Mouse (Mus musculus): ENCODE data around the gene Syngap1.

Syngap1 gene

GRCm38 (mm10) chr17:26994410-26994809 is 53.4 kb downstream of the Syngap1 start:
- DNase-seq (ENCODE audit: low spot score) = no peak

GRCm38 (mm10) chr17:26995006-26995405 is 54.0 kb downstream of the Syngap1 start:
- no peak for DNase-seq (ENCODE audit: low spot score)

- DNase-seq (ENCODE audit: low spot score) = no peak
These were observed 54.5 kb downstream of the Syngap1 start for GRCm38 (mm10) chr17:26995562-26995961.

- DNase-seq (ENCODE audit: low spot score) = no peak
These were observed 56.6 kb downstream of the Syngap1 start for GRCm38 (mm10) chr17:26997661-26998060.

GRCm38 (mm10) chr17:26998283-26998682 is 57.2 kb downstream of the Syngap1 start:
- no peak for DNase-seq (ENCODE audit: low spot score)

GRCm38 (mm10) chr17:26999996-27000395 is 58.9 kb downstream of the Syngap1 start:
- DNase-seq (ENCODE audit: low spot score) = no peak

GRCm38 (mm10) chr17:27001151-27001550 is 60.1 kb downstream of the Syngap1 start:
- no peak for DNase-seq (ENCODE audit: low spot score)

GRCm38 (mm10) chr17:27001889-27002288 is 60.8 kb downstream of the Syngap1 start:
- no peak for DNase-seq (ENCODE audit: low spot score)

- no peak for DNase-seq (ENCODE audit: low spot score)
These were observed 63.4 kb downstream of the Syngap1 start for GRCm38 (mm10) chr17:27004431-27004830.

GRCm38 (mm10) chr17:27004903-27005485 is 63.9 kb downstream of the Syngap1 start:
- DNase-seq (ENCODE audit: low spot score) = no peak

GRCm38 (mm10) chr17:27005644-27006043 is 64.6 kb downstream of the Syngap1 start:
- DNase-seq (ENCODE audit: low spot score) = no peak

GRCm38 (mm10) chr17:27008277-27008676 is 67.2 kb downstream of the Syngap1 start:
- no peak for DNase-seq (ENCODE audit: low spot score)

- no peak for DNase-seq (ENCODE audit: low spot score)
These were observed 70.1 kb downstream of the Syngap1 start for GRCm38 (mm10) chr17:27011167-27011566.

- DNase-seq (ENCODE audit: low spot score) = no peak
These were observed 71.1 kb downstream of the Syngap1 start for GRCm38 (mm10) chr17:27011998-27012672.

GRCm38 (mm10) chr17:27012909-27013308 is 71.9 kb downstream of the Syngap1 start:
- no peak for DNase-seq (ENCODE audit: low spot score)

- no peak for DNase-seq (ENCODE audit: low spot score)
These were observed 76.8 kb downstream of the Syngap1 start for GRCm38 (mm10) chr17:27017564-27018499.

GRCm38 (mm10) chr17:27018555-27019196 is 77.6 kb downstream of the Syngap1 start:
- DNase-seq (ENCODE audit: low spot score) = no peak

- no peak for DNase-seq (ENCODE audit: low spot score)
These were observed 80.0 kb downstream of the Syngap1 start for GRCm38 (mm10) chr17:27021076-27021475.

GRCm38 (mm10) chr17:27021736-27022135 is 80.7 kb downstream of the Syngap1 start:
- DNase-seq (ENCODE audit: low spot score) = no peak

All from MN1 (cell line).